Mouse (Mus musculus) E14TG2a.4 (cell line): ENCODE results near the gene B3gnt7.

Experiments used
- H3K27me3 ChIP-seq: 2 replicates; pipeline ENCODE4 v1.6.1; 2014; ENCODE audit warnings: low read length, control low read depth; ENCODE audit not compliant: insufficient read depth
- H3K36me3 ChIP-seq: 2 replicates; pipeline ENCODE4 v1.6.1; 2014; ENCODE audit warnings: low read length, control low read depth; ENCODE audit not compliant: insufficient read depth
- H3K4me1 ChIP-seq: replicated peaks from 2 replicates; pipeline ENCODE4 v1.6.1; 2014; ENCODE audit warnings: low read depth, low read length, control low read depth
- H3K4me3 ChIP-seq: replicated peaks from 2 replicates; pipeline ENCODE4 v1.5.1; 2014; ENCODE audit warnings: mild to moderate bottlenecking, low read length
- H3K9me3 ChIP-seq: 2 replicates; pipeline ENCODE4 v1.6.1; 2014; ENCODE audit warnings: low read length, control low read depth
- CTCF ChIP-seq: conservative IDR thresholded peaks from 2 replicates; pipeline ENCODE4 v1.5.1; 2014; ENCODE audit warnings: low read length
- NANOG ChIP-seq: IDR thresholded peaks from 2 replicates; pipeline ENCODE4 v1.6.1; 2014; ENCODE audit warnings: borderline replicate concordance, low read length, mixed read lengths
- POU5F1 ChIP-seq: IDR thresholded peaks from 2 replicates; pipeline ENCODE4 v1.6.1; 2014; ENCODE audit warnings: low read length, borderline replicate concordance

Gene B3gnt7

DNA sequence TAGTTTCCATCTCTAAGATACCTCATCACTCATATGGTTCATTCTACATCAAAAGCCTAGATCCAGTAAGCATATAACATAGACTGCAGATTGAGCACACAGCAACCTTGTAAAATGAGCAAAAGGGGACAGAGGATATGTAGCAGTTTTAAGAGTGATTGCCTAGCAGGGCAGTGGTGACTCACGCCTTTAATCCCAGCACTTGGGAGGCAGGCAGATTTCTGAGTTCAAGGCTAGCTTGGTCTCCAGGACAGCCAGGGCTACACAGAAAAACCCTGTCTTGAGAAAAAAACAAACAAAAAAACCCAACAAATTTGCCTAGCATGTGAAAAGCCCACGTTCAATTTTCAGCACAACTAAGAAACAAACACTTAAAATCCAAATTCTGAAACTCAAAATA, 51.6 kb downstream of the B3gnt7 start:
- TF ChIP-seq NANOG (no peak), POU5F1 (no peak), CTCF (no peak)
- Histone ChIP-seq H3K4me1 (peaks cover 82% of the 10 kb centered on the region), H3K36me3 (peaks cover 92% of the 10 kb centered on the region), H3K4me3 (peak overlapping the region; percentile 39; the same call in 1 of the 2 replicates), H3K27me3 (no peaks in the 10 kb centered on the region), H3K9me3 (no peaks in the 10 kb centered on the region)
